Mouse (Mus musculus): ENCODE results near the gene Arcn1.

DNA sequence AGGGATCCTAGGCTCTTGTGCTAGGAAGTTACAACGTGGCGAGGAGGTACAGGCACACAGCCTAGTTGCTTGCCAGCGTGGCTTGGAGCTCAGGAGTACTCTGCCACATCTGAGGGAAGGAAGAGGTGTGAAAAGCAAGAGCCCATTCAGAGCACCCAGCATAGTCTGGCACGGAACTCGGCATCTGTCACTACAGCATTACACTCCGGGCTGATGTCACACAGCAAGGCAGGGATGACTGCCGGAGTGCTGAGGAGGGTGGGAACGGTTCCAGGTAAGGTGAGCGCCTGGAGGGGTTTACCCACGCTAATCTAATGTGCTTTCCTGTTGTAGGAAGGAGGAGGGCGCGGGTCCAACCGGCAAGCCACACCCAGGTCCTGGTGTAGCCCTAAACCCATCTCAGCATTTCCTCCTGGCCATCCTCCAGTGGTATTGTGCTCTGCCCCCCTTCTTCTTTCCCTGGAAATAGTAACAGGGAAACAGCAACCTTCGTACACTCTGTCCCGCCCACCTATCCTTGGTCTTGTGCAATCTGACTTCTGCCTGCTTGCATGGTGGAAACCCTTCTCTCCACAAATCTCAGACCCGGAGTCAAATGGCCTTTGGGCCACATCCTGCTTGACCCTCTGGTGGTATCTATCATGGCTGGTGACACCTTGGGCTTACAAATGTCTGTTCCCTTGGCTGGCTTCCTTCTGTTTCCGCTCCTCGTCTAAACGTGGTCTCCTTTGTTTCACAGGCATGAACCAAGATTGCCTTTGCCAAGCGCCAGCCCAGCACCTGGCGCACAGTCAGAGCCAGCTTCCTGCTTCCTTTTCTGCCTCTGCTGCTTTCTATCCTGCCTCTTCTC lies 75.7 kb downstream of the Arcn1 start:
- TF ChIP-seq CTCF (conservative IDR thresholded peaks at IDR 0.05; ENCODE audit: low read length) (no peak), NANOG (IDR thresholded peaks at IDR 0.05; ENCODE audit: borderline replicate concordance, low read length) (no peak), POU5F1 (IDR thresholded peaks at IDR 0.05; ENCODE audit: borderline replicate concordance, low read length) (no peak)
